Mouse (Mus musculus): ENCODE data around the gene Gm14399.

- TF ChIP-seq POLR2A (IDR thresholded peaks at IDR 0.05; ENCODE audit: extremely low read depth, insufficient read depth, low read length) (no peak), CTCF (IDR thresholded peaks at IDR 0.05; ENCODE audit: extremely low read depth, insufficient read depth, low read length) (no peak)
Observed at GRCm38 (mm10) chr2:175156696-175157095, 14.9 kb upstream of the Gm14399 start.
